Mouse (Mus musculus) myocyte (in vitro differentiated cells): ENCODE measurements at regions not wholly inside any gene's neighbourhood (a gene's known extent, or its start where the extent isn't known, plus 50 kb on each side); places are given as distances from the start of the nearest gene placed in this dataset.
A peak's percentile ranks its signal among the peaks of the same experiment; 100 is the strongest.

Experiments
- H3K27me3 ChIP-seq: one replicate; pipeline ENCODE4 v1.6.1; 2011; ENCODE audit not compliant: control insufficient read depth, insufficient read depth, insufficient read length
- H3K36me3 ChIP-seq: one replicate; pipeline ENCODE4 v1.6.1; 2011; ENCODE audit not compliant: control insufficient read depth, insufficient read depth
- H3K4me2 ChIP-seq: one replicate; pipeline ENCODE4 v1.6.1; 2011; ENCODE audit warnings: low read depth, control low read depth
- H3K4me3 ChIP-seq: one replicate; pipeline ENCODE4 v1.5.1; 2011; ENCODE audit warnings: mild to moderate bottlenecking, control low read depth, moderate library complexity
- H3K79me2 ChIP-seq: one replicate; pipeline ENCODE4 v1.6.1; 2011; ENCODE audit not compliant: control insufficient read depth, insufficient read depth
- H3ac ChIP-seq: one replicate; pipeline ENCODE4 v1.6.1; 2011; ENCODE audit not compliant: control insufficient read depth, insufficient read length
- CEBPB ChIP-seq: IDR thresholded peaks from 2 replicates; pipeline ENCODE4 v1.6.1; 2011; ENCODE audit warnings: mild to moderate bottlenecking, moderate library complexity; ENCODE audit not compliant: poor library complexity, insufficient read depth, severe bottlenecking
- E2F4 ChIP-seq: IDR thresholded peaks from one replicate; pipeline ENCODE4 v1.6.1; 2011; ENCODE audit warnings: mild to moderate bottlenecking, control low read depth, moderate library complexity; ENCODE audit not compliant: insufficient read depth
- MAX ChIP-seq: IDR thresholded peaks from one replicate; pipeline ENCODE4 v1.6.1; 2011; ENCODE audit warnings: low read depth, mild to moderate bottlenecking, control low read depth
- MYOD1 ChIP-seq, 3 experiments: IDR thresholded peaks; one replicate each; pipeline ENCODE4 v1.6.1; 2011; ENCODE audit warnings: control low read depth in 2 of 3, low read depth in 2 of 3, mild to moderate bottlenecking in 2 of 3, moderate library complexity in 1 of 3; ENCODE audit not compliant: insufficient read length in 2 of 3, control insufficient read depth in 1 of 3
- MYOG ChIP-seq, 3 experiments: IDR thresholded peaks; one replicate each; pipeline ENCODE4 v1.6.1; 2011; ENCODE audit warnings: control low read depth in 2 of 3, low read depth in 2 of 3, mild to moderate bottlenecking in 2 of 3; ENCODE audit not compliant: insufficient read length in 2 of 3, control insufficient read depth in 1 of 3, insufficient read depth in 1 of 3
- POLR2A ChIP-seq: IDR thresholded peaks from one replicate; pipeline ENCODE4 v1.6.1; 2011; ENCODE audit warnings: low read depth, mild to moderate bottlenecking, control low read depth, moderate library complexity; ENCODE audit not compliant: insufficient read length
- POLR2AphosphoS2 ChIP-seq: IDR thresholded peaks from one replicate; pipeline ENCODE4 v1.6.1; 2011; ENCODE audit warnings: low read depth, control low read depth; ENCODE audit not compliant: insufficient read length
- REST ChIP-seq: IDR thresholded peaks from one replicate; pipeline ENCODE4 v1.6.1; 2011; ENCODE audit warnings: mild to moderate bottlenecking, control low read depth, moderate library complexity; ENCODE audit not compliant: insufficient read depth, insufficient read length
- SRF ChIP-seq: IDR thresholded peaks from one replicate; pipeline ENCODE4 v1.6.1; 2011; ENCODE audit warnings: low read depth; ENCODE audit not compliant: control insufficient read depth, insufficient read length
- TCF12 ChIP-seq: IDR thresholded peaks from one replicate; pipeline ENCODE4 v1.6.1; 2011; ENCODE audit warnings: mild to moderate bottlenecking, control low read depth; ENCODE audit not compliant: poor library complexity, insufficient read depth, severe bottlenecking
- TCF3 ChIP-seq: IDR thresholded peaks from one replicate; pipeline ENCODE4 v1.6.1; 2011; ENCODE audit warnings: low read depth, control low read depth; ENCODE audit not compliant: insufficient read length
- USF1 ChIP-seq: IDR thresholded peaks from one replicate; pipeline ENCODE4 v1.6.1; 2011; ENCODE audit warnings: low read depth, mild to moderate bottlenecking, control low read depth, moderate library complexity

DNA sequence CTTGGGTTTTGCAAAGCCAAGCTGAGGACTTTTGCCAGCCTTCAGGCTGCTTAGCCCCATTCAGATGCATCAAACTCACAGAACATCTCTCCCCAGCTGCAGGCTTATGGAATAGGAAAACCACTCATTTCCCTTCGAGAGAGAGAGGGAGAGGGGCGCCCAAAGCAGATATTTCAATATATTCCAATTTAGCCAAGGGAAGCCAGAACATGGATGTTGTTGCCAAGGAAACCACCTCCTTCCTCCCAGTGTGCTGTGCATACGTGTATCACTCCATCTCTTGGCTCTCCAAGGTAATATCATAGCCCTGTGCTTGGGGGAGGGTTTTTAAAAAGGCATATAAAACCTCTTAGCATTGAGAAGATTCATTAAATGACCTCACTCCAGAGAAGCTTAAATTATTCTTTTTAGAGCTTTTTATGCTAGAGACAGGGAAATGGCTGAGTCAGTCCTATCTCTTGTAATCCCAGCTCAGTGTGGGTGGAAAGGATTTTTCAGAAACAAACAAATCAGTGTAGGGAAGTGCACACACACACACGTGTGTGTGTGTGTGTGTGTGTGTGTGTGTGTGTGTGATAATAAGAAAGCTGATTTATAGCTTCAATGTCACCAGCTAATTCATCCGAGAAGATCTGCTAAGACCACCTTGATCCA, 245.1 kb downstream of the Rps24 start:
- no peak overlapping the region for H3ac ChIP-seq
- TF ChIP-seq TCF3 (no peak), USF1 (no peak), E2F4 (no peak)

DNA sequence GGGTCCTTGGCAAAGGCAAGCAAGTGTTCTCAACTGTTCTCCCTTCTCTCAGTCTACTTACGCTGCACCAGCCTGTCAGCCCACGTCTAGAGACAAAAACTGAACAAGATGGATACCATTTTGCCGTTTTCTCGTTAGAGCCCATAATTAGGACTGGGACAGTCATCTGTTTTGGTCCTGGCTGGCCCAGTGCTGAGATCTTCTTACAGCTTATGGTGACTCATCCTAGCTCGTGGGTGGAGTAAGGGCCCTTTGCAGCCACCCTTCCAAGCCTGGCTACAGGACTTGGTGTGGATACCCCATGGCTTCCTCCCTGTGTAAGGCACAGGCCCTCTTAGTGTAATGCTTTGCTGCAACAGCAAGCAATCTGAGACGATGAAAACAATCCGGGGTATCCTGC, 246.4 kb downstream of the Rps24 start:
- Histone ChIP-seq H3K4me3 (no peak overlapping the region), H3K79me2 (no peaks in the 10 kb centered on the region), H3K36me3 (no peaks in the 10 kb centered on the region), H3K27me3 (no peaks in the 10 kb centered on the region), H3K4me2 (peak overlapping the region; percentile 45), H3ac (no peak overlapping the region)
- TF ChIP-seq E2F4 (no peak), TCF3 (no peak), POLR2A (no peak)

More for the DNA sequence above, 245.1 kb downstream of the Rps24 start:
- H3K36me3 ChIP-seq, result no peaks in the 10 kb centered on the region
- H3K4me3 ChIP-seq, result no peak overlapping the region
- H3K79me2 ChIP-seq, result no peaks in the 10 kb centered on the region
- H3K4me2 ChIP-seq, result no peak overlapping the region
- H3K27me3 ChIP-seq, result no peaks in the 10 kb centered on the region

DNA sequence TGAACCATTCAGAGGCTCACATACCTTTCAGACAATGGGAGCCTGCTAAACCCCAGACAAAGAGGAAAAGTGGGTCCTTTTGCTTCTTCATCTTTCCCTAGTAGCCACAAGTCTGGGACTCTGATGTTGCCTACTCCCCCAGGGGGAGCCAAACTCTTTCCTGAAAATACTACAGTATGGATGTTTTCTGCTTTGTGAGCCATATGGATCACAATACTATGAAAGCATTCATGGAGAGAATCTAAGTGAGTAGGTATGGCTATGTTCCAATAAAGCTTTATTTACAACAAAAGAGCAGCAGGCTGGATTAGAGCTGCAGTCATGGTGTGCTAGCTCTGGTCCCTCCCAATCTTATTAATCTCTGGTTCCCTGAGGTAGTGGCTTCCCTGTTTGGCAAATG, 251.9 kb downstream of the Rps24 start:
- TF ChIP-seq TCF3, result no peak
- no peak for TF ChIP-seq MYOD1 (IDR thresholded peaks at IDR 0.05; ENCODE audit: control insufficient read depth in 1 of 3, insufficient read length in 2 of 3, low read depth in 2 of 3)
- TF ChIP-seq CEBPB, result no peak
- no peak for TF ChIP-seq USF1
- TF ChIP-seq REST, result no peak
- TF ChIP-seq TCF12, result no peak
- no peak for TF ChIP-seq POLR2AphosphoS2
- no peak for TF ChIP-seq SRF
- TF ChIP-seq MAX, result no peak
- no peak for TF ChIP-seq E2F4
- no peak for TF ChIP-seq MYOG (IDR thresholded peaks at IDR 0.05; ENCODE audit: control insufficient read depth in 1 of 3, insufficient read depth in 1 of 3, insufficient read length in 2 of 3, low read depth in 2 of 3)
- no peak for TF ChIP-seq POLR2A
- no peak overlapping the region for H3K4me2 ChIP-seq
- H3K4me3 ChIP-seq, result no peak overlapping the region
- no peaks in the 10 kb centered on the region for H3K79me2 ChIP-seq
- no peak overlapping the region for H3ac ChIP-seq
- no peaks in the 10 kb centered on the region for H3K27me3 ChIP-seq
- no peaks in the 10 kb centered on the region for H3K36me3 ChIP-seq

DNA sequence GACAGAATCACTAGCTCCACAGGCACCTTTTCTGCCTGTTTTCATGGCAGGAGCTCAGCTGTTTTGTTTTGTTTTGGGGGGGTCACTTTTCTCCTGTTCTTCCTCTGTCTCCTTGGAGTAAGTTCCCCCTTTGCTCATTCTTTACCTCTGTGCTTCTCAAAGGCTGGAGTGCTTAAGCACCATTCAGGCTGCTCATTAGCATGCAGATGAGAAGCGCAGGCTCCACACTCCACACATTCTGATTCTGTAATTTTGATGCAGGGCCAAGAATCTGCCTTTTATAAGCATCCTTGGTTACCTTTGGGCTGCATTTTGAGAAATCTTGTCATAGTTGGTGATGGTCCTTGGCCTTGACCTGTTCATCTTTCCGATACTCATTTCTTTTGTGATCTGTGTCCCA, 257.5 kb downstream of the Rps24 start:
- H3K4me3 ChIP-seq, result no peak overlapping the region
- no peak for TF ChIP-seq USF1
- no peak for TF ChIP-seq TCF3
- TF ChIP-seq MYOG (IDR thresholded peaks at IDR 0.05; ENCODE audit: control insufficient read depth in 1 of 3, insufficient read depth in 1 of 3, insufficient read length in 2 of 3, low read depth in 2 of 3), result no peak
- TF ChIP-seq POLR2AphosphoS2, result no peak
- no peak for TF ChIP-seq MYOD1 (IDR thresholded peaks at IDR 0.05; ENCODE audit: control insufficient read depth in 1 of 3, insufficient read length in 2 of 3, low read depth in 2 of 3)
- TF ChIP-seq REST, result no peak
- TF ChIP-seq MAX, result no peak
- no peak for TF ChIP-seq TCF12
- no peaks in the 10 kb centered on the region for H3K79me2 ChIP-seq
- H3ac ChIP-seq, result no peak overlapping the region
- H3K4me2 ChIP-seq, result no peak overlapping the region
- peaks cover 12% of the 10 kb centered on the region for H3K27me3 ChIP-seq
- no peaks in the 10 kb centered on the region for H3K36me3 ChIP-seq

DNA sequence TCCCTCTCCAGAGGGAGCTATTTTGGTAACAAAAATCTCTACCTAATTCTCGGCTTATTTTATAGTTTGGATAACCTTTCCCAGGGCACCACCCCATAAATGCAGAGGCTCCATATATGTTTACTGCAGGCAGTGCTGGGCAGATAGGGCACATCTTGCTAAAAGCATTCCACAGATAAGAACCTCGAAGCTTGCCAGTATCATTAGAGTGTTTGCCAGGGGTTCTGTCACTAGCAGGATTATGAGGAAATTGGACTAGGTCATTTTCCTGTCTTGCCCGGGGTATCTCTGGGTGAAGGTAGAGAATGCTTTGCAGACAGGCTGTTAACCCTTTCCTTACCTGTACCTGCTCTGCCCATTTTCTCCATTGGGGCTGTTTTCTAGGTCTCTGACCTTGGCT, 258.8 kb downstream of the Rps24 start:
- TF ChIP-seq CEBPB (no peak), POLR2AphosphoS2 (no peak), MYOG (IDR thresholded peaks at IDR 0.05; ENCODE audit: control insufficient read depth in 1 of 3, insufficient read depth in 1 of 3, insufficient read length in 2 of 3, low read depth in 2 of 3) (no peak)
- peaks cover 18% of the 10 kb centered on the region for H3K27me3 ChIP-seq
- no peak overlapping the region for H3K4me2 ChIP-seq
- H3K4me3 ChIP-seq, result no peak overlapping the region
- H3ac ChIP-seq, result no peak overlapping the region
- no peaks in the 10 kb centered on the region for H3K36me3 ChIP-seq
- no peaks in the 10 kb centered on the region for H3K79me2 ChIP-seq

DNA sequence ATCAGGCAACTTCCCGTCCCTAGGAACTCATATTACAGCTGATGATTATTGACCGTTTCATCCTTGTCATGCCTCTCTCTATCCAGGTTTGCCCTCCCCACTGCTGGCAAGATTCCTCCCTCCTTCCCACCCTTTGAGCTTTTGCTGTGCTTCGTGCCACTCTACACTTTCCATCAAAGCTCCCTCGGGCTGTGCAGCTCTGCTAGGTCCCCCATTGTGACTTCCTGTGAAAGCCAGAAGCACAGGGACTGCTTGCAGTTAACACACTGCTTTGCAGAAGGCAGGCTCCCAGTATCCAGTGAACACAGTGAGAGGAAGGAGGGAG, 260.5 kb downstream of the Rps24 start:
- H3K27me3 ChIP-seq, result peaks cover 23% of the 10 kb centered on the region
- H3K4me2 ChIP-seq, result no peak overlapping the region
- no peaks in the 10 kb centered on the region for H3K79me2 ChIP-seq
- TF ChIP-seq POLR2A, result no peak
- no peak for TF ChIP-seq CEBPB
- no peak for TF ChIP-seq SRF
- no peak for TF ChIP-seq MAX
- TF ChIP-seq MYOD1 (IDR thresholded peaks at IDR 0.05; ENCODE audit: control insufficient read depth in 1 of 3, insufficient read length in 2 of 3, low read depth in 2 of 3), result no peak
- H3K4me3 ChIP-seq, result no peak overlapping the region
- H3ac ChIP-seq, result no peak overlapping the region
- no peaks in the 10 kb centered on the region for H3K36me3 ChIP-seq
